Mouse (Mus musculus) olfactory bulb, adult 2 months (tissue): Measurements from ENCODE around the gene Ptpn13.

ENCODE experiments used
- CTCF ChIP-seq: fragments of 200-500 bp; IDR thresholded peaks from 2 replicates; pipeline ENCODE4 v1.5.1; 2012; ENCODE audit warnings: low read depth, mild to moderate bottlenecking, low read length, moderate library complexity; ENCODE audit not compliant: insufficient read depth
- POLR2A ChIP-seq: fragments of 200-500 bp; IDR thresholded peaks from 2 replicates; pipeline ENCODE4 v1.6.1; 2012; ENCODE audit warnings: mild to moderate bottlenecking, low read depth, low read length, moderate library complexity; ENCODE audit not compliant: insufficient read depth

- no peak for TF ChIP-seq CTCF
- TF ChIP-seq POLR2A: no peak
Observed at GRCm38 (mm10) chr5:103442921-103443320, 17.9 kb downstream of the Ptpn13 start.
